Mouse (Mus musculus): ENCODE data around the gene Flt3.

DNA sequence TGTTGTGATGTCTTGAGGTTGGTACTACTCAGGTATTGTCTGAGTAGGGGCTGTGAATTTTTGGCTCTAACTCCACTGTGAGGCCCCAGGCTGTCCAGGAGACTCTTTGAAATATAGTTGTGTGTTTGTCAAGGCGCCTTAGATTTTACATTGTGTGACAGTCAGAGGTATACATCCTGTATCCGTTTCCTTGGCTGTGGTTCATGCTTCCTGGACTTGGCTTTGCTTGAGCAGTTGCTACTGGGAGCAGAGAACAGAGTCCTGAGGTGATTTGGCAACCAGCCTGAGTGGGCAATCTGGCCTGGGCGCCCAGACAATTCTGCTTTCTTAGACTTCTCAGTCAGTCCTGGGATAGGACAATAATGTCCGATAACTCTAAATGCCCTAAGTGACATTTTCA lies 34.9 kb upstream of the Flt3 start:
- TF ChIP-seq CTCF (IDR thresholded peaks at IDR 0.05; ENCODE audit: control insufficient read depth, insufficient read depth, low read length) (no peak), POLR2A (IDR thresholded peaks at IDR 0.05; ENCODE audit: borderline replicate concordance, control insufficient read depth, low read depth, low read length) (no peak)

Measured in bone marrow, adult 2 months (tissue).